Mouse (Mus musculus) lung, embryonic 14.5 days (tissue): ENCODE results near the gene Nfam1. TPM values are rescaled to one million over a fixed set of nuclear protein-coding genes. Genes with fewer than 3 reads are reported as not detected.

Source experiments
- ATAC-seq: fragments of 200-750 bp; cut with Nextera tagmentation; 2 replicates; pipeline ENCODE4 v1.8.0; 2017; ENCODE audit warnings: mild to moderate bottlenecking, moderate TSS enrichment, moderate library complexity; ENCODE audit not compliant: insufficient read depth
- DNase-seq: peaks from one replicate; pipeline ENCODE4 v3.0.0-alpha.2; 2015
- H3K27ac ChIP-seq: fragments of 300-500 bp; sonication (generic); 2 replicates; pipeline ENCODE4 v1.5.1; 2014; ENCODE audit warnings: low read depth, mild to moderate bottlenecking, moderate library complexity
- H3K27me3 ChIP-seq: fragments of 300-500 bp; sonication (generic); 2 replicates; pipeline ENCODE4 v1.6.1; 2014; ENCODE audit warnings: low read length, control low read depth; ENCODE audit not compliant: insufficient read depth
- H3K36me3 ChIP-seq: fragments of 300-500 bp; sonication (generic); 2 replicates; pipeline ENCODE4 v1.6.1; 2014; ENCODE audit warnings: control low read depth; ENCODE audit not compliant: insufficient read depth
- H3K4me1 ChIP-seq: fragments of 300-500 bp; sonication (generic); 2 replicates; pipeline ENCODE4 v1.6.1; 2014; ENCODE audit warnings: antibody characterized with exemption, control low read depth; ENCODE audit not compliant: insufficient read depth
- H3K4me2 ChIP-seq: fragments of 300-500 bp; sonication (generic); 2 replicates; pipeline ENCODE4 v1.6.1; 2014; ENCODE audit warnings: mild to moderate bottlenecking
- H3K4me3 ChIP-seq: fragments of 300-500 bp; sonication (generic); 2 replicates; pipeline ENCODE4 v1.5.1; 2014; ENCODE audit warnings: low read depth, low read length
- H3K9ac ChIP-seq: fragments of 300-500 bp; sonication (generic); 2 replicates; pipeline ENCODE4 v1.6.1; 2014
- H3K9me3 ChIP-seq: fragments of 300-500 bp; sonication (generic); 2 replicates; pipeline ENCODE4 v1.6.1; 2016; ENCODE audit warnings: low read depth, low read length, control low read depth
- CTCF ChIP-seq: IDR thresholded peaks from 2 replicates; pipeline ENCODE4 v1.5.1; 2016; ENCODE audit warnings: antibody characterized with exemption, low read depth
- WGBS: fragments of 180-500 bp; shearing (Covaris S2); extraction: QIAGEN DNeasy Blood & Tissue Kit; methylation state at CpG from one replicate; pipeline ENCODE4 v1.1.7; 2014; 5-methylcytosine and 5-hydroxymethylcytosine counted together
- microRNA-seq: library from miRNA; unstranded; fragments of <30 nt; microRNA quantifications from one replicate; pipeline ENCODE4, GENCODE M21; 2016; ENCODE audit warnings: borderline number of aligned reads
- polyA plus RNA-seq: library from polyadenylated mRNA; unstranded; fragments of >200 nt; fragmentation: Nextera tagmentation; extraction: Ambion mirVana; gene quantifications from 2 replicates; pipeline ENCODE4 v1.2.1, GENCODE M21; 2014

Nfam1 gene
- polyA plus RNA-seq, 1 experiment from 2014 or later: 3.6 TPM

DNA sequence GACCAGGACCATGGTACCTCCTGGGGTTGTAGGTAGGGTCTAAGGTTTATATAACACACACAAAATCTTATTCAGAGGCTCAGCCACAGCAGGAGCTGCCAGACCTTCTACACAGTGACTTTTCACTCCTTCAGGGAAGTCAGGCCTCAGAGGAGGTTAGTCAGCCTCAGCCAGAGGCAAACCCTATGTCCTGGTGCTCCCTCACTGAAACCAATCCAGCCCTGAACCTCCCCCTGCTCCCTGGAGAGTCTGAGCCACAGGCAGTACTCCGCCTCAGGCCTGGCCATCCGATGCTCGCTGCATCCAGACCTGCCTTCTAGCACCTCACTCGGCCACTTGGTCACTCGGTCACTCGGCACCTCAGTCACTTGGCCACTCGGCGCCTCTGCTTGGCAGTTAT lies 82.9 kb downstream of the Nfam1 start:
- 56% methylated on average over 8 of the region's 8 CpGs for WGBS
- DNase-seq (no peak), ATAC-seq (no peak)
- 0 out of 2 replicates have a peak, but pooled peaks cover 4% of the 10 kb centered on the region for H3K27me3 ChIP-seq
- H3K9me3 ChIP-seq: no peaks in the 10 kb centered on the region
- H3K4me3 ChIP-seq: no peak overlapping the region
- TF ChIP-seq CTCF: no peak
- H3K9ac ChIP-seq: no peak overlapping the region
- H3K27ac ChIP-seq: no peak overlapping the region
- peaks cover 8% of the 10 kb centered on the region; the same call in 1 of the 2 replicates for H3K4me1 ChIP-seq
- no peaks in the 10 kb centered on the region for H3K36me3 ChIP-seq
- no peak overlapping the region for H3K4me2 ChIP-seq

DNA sequence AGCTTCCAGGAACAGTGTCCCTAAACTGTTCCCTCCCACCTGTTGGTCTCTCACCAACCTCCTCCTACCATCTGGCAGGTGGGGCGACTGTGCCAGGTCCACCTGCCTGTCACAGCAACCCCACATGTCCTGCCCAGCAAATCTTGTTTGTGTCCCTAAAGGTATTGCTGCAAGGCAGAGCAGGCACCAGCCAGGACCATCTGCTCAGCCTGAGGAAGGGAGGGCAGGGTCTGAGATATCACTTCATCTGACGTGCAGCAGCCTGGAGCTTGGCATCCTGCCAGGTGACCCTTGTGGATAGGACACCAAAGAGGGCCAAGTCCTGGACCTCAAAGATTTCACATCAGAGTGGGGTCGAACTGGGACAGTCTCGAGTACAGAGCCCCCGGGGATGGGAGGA lies 85.7 kb downstream of the Nfam1 start:
- Histone ChIP-seq H3K4me1 (peaks cover 12% of the 10 kb centered on the region; the same call in 1 of the 2 replicates), H3K9ac (no peak overlapping the region), H3K4me2 (no peak overlapping the region), H3K9me3 (no peaks in the 10 kb centered on the region), H3K27ac (no peak overlapping the region), H3K27me3 (no peaks in the 10 kb centered on the region), H3K4me3 (no peak overlapping the region), H3K36me3 (no peaks in the 10 kb centered on the region)
- ATAC-seq: no peak
- DNase-seq: no peak
- TF ChIP-seq CTCF: no peak
- WGBS: 49% methylated on average over 5 of the region's 5 CpGs

DNA sequence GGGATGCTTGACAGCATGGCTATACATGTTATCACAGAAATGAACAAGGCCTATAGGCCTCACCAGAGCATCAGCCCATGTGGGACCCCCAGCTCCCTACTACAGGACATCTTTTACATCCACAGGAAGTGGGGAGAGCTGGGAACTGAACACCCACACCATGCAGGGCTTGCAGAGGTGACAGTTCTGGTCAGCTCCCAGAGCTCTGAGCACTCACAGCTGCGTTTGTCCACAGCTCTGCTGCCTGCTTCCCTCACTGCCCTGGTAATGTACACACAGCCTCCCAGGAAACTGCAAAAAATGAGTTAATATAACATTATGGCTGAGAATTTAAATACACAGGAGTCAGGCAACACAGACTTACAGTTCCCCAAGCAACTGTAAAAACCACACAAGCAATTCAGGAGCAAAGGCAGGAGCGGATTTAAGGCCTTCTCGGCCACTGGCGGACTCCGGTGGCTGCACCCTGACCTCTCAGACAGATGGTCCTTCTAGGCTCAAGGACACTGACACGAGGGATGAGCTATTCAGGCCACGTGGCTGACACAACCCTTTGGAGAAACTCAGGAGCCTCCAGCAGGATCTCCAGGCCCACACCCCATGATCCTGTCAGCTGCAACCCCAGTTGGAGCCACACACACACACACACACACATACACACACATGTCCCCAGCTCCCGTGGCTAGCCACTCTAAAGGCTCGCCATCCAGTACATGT lies 88.5 kb downstream of the Nfam1 start:
- TF ChIP-seq CTCF: no peak
- peaks cover 12% of the 10 kb centered on the region for H3K4me1 ChIP-seq

More for the DNA sequence above, 88.5 kb downstream of the Nfam1 start:
- no peak overlapping the region for H3K4me2 ChIP-seq
- H3K4me3 ChIP-seq: no peak overlapping the region
- ATAC-seq (peak; percentile 42; the same call in 1 of the 2 replicates), DNase-seq (peak; percentile 62)
- 53% methylated on average over 9 of the region's 9 CpGs for WGBS
- H3K27me3 ChIP-seq: no peaks in the 10 kb centered on the region; the same call in 1 of the 2 replicates
- H3K36me3 ChIP-seq: no peaks in the 10 kb centered on the region
- H3K27ac ChIP-seq: no peak overlapping the region
- H3K9ac ChIP-seq: no peak overlapping the region
- H3K9me3 ChIP-seq: no peaks in the 10 kb centered on the region

Small RNAs within 50 kb of the gene (microRNA-seq; reads per million reads assigned to microRNA genes)
- 20.4 reads per million, percentile 32 among the genes with 10 or more reads in this experiment for gene Mir3080

Other genes with a start within 250 kb of the Nfam1 start
- gene Cyp2d26, start 239.0 kb downstream of the Nfam1 start, polyA plus RNA-seq: not detected in 2 replicates
- gene Tcf20, start 45.4 kb downstream of the Nfam1 start, polyA plus RNA-seq: 9.9 and 10.9 TPM in 2 replicates
- gene Serhl, start 56.2 kb upstream of the Nfam1 start, polyA plus RNA-seq: 60.6 and 68.1 TPM in 2 replicates
- gene Rrp7a, start 89.5 kb upstream of the Nfam1 start, polyA plus RNA-seq: 51.0 and 59.3 TPM in 2 replicates
- gene Poldip3, start 116.1 kb upstream of the Nfam1 start, polyA plus RNA-seq: 159 and 162 TPM in 2 replicates
- 161 and 164 TPM in 2 replicates for gene Cyb5r3, start 139.3 kb upstream of the Nfam1 start, polyA plus RNA-seq
- gene A4galt, start 218.5 kb upstream of the Nfam1 start, polyA plus RNA-seq: 2.4 TPM in 2 replicates